Mouse (Mus musculus) WW6 (cell line): ENCODE measurements at regions not wholly inside any gene's neighbourhood (a gene's known extent, or its start where the extent isn't known, plus 50 kb on each side); places are given as distances from the start of the nearest gene placed in this dataset.

Experiments
- DNase-seq: peaks from one replicate; pipeline ENCODE4 v3.0.0-alpha.2; 2013; ENCODE audit warnings: low read depth, low spot score

GRCm38 (mm10) chr2:61245526-61245925 is 282.5 kb upstream of the Rbms1 start:
- DNase-seq = no peak

DNA sequence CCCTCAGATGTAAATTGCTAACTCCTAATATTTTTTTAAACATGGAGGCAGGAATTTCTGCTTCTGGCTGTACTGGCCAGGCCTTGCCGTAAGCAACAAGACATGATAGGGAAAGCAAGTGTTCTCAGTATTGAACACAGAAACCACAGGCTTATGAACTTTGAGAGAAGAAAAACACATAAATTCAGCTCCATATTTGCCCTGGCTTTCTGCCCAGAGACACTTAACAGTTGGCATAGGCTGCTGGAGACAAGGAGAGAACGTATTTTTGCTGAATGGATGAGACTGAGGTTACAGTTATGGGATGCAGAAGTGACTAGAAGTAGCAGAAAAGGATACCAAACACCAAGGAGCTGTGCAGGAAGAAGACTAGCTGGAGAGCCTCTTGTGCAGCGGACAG is 258.7 kb upstream of the Rbms1 start:
- DNase-seq = no peak

GRCm38 (mm10) chr2:61221157-61221556 is 258.2 kb upstream of the Rbms1 start:
- no peak for DNase-seq

DNA sequence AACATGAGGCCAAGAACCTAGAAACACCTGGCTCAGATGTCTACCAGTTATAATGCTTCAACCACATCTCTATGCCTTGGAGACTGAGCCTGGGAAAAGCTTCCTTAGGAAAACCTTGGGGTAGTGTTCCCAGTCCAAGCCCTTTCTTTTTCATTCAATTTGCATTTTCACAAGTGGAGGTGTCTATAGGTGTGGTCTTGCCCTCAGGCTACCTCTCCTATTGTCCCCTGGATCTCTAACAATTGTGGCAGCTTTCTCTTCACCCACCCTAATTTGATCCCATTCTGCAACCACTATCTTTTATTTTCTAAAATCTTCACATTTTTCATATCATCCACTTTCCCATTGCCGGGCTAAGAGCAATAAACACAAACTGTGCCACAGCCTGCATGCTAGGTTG is 251.0 kb upstream of the Rbms1 start:
- no peak for DNase-seq

DNA sequence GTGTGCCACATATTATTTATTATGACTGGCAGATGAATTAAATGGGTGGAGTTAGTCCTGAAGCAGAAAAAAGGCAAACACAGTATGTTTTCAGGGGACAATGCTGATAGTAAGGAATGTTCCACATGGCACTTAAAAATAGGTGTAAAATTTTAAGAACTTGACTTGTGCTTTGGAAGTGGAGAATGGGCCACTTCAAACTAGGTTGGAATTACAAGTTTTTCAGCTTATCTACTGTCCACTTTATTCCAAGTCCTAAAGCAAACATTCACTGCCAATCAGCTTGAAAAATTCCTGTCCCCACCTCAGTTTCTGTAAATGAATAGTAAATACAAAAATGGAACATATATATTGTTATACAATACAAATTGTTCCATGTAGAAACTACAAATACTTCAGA is 238.4 kb upstream of the Rbms1 start:
- DNase-seq = no peak

DNA sequence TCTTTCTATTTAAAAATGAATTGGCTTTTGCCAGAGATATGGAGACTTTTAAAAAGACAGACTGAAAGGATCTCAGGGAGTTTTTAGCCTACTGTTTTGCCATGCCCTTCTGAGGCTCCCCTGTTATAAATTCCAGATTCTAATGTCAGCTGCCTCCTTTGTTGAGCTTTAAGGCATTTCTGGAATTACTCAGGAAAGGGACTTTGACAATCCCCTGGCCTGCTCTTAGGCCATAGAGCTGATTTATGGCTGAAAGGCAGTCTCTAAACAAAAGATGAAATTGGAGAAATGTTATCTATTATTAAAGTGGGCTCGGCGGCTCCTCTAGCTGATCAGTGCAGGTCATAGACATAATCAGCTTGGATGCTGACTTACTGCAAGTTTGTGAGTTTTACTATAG is 231.0 kb upstream of the Rbms1 start:
- no peak for DNase-seq

DNA sequence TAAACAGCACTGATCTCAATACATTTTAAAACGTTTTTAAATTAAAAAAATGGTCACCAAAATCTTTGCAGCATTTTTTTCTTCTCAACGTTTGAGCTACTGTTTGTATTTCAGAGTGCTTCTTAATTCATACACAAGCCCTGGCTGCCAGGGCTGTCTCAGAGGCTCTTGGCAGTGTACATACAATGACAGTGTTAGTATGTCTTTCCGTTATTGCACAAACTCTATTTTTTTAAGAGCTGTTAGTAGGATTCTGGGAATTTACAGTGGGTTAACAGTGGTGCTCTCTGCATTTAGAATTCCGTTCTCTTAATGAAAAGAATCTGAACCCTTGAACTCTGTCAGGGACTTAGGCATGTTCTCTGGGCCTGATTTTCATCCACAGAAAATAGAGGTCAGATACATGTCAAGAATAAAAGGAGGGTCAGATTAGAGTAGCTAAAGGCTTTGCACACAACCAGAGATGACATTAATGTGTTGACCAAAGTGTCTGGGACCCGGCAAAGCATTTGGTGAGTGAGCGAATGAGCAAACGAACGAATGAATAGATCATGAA is 219.5 kb upstream of the Rbms1 start:
- no peak for DNase-seq

- DNase-seq = no peak
Observed at GRCm38 (mm10) chr2:61177801-61178200, 214.8 kb upstream of the Rbms1 start.

GRCm38 (mm10) chr2:61176807-61177206 is 213.8 kb upstream of the Rbms1 start:
- no peak for DNase-seq

- DNase-seq = no peak
Observed at GRCm38 (mm10) chr2:61173581-61173980, 210.6 kb upstream of the Rbms1 start.

DNA sequence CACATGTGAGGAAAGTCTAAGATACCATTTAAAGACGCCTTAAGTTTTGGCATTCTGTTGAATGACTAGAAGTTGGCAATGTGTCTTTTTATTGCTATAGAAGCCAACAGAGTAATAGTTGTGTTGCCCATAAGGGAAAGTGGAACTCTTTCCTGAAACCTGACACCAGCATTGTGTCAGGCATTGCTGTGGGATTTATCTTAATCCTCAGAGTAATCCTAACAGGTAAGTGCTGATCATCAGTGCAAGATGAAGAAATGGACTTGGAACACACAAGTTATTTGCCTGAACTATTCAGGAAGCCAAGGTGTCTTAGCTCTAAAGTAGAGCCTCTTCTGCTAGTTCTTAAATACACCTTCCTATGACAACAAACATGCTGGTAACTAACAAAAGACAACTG is 198.3 kb upstream of the Rbms1 start:
- DNase-seq = no peak

DNA sequence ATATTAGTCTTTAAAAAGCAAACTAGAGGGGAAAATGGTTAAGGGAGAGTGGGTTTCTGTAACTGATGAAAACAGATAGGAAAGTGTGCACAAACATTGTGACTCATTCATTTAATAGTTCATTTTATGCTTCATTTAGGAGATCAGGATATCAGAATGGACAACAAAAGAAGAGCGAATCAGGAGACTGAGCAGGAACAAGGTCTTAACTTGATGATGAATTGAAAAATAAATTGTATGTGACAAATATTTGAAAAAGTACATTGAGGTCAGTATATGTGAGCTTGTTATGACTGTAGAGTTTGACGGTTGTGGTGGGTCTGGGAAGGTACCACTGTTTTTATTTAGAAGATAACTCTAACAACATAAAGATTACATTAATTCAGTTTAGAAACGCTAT is 196.8 kb upstream of the Rbms1 start:
- DNase-seq = no peak

GRCm38 (mm10) chr2:61138998-61139631 is 176.1 kb upstream of the Rbms1 start:
- no peak for DNase-seq

- no peak for DNase-seq
Observed at GRCm38 (mm10) chr2:61138625-61138997, 175.6 kb upstream of the Rbms1 start.

DNA sequence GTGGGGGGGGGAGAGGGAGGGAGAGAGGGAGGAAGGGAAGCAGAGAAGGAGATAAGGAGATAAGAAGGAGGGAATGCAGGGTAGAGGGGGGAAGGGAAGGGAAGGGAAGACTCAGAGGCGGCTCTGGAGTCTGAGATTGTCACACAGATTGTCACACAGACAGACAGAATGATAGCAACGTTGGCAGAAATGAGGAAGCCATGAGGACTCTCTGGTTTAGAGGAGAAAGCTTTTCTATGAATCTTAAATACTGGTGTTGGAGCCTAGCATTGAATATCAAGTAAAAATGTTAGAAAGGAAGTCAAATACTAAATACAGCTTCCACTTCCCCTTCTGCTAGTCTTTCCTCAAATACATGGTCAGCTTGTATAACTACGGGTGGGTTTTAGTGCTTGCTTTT is 174.4 kb upstream of the Rbms1 start:
- DNase-seq = no peak

GRCm38 (mm10) chr2:61136926-61137325 is 173.9 kb upstream of the Rbms1 start:
- no peak for DNase-seq

- no peak for DNase-seq
Observed at GRCm38 (mm10) chr2:61123046-61123806, 160.2 kb upstream of the Rbms1 start.

- DNase-seq = no peak
Observed at GRCm38 (mm10) chr2:61121281-61121680, 158.3 kb upstream of the Rbms1 start.

- DNase-seq = no peak
Observed at GRCm38 (mm10) chr2:61114620-61115019, 151.6 kb upstream of the Rbms1 start.

- no peak for DNase-seq
Observed at GRCm38 (mm10) chr2:61113916-61114315, 150.9 kb upstream of the Rbms1 start.

- no peak for DNase-seq
Observed at GRCm38 (mm10) chr2:61110591-61110990, 147.6 kb upstream of the Rbms1 start.

- no peak for DNase-seq
Observed at GRCm38 (mm10) chr2:61109564-61109963, 146.6 kb upstream of the Rbms1 start.

DNA sequence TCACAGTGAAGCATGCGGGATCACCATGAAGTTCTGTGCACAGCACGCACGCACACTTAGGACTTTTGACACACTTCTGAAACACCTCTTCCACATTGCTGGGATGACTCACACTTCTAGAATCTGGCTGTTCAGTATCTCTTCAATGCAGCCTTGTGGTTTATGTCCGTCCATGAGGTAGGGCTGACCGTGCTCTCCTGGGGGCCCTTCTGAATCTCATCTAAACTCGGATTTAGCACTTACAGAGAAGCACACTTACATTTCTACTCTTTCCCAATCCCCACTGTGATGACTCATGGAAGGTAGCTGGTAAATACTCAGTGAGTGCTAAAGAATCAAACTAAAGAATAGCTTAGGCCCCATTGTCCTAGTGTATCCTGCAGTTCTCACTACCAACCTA is 142.2 kb upstream of the Rbms1 start:
- no peak for DNase-seq
